Mouse (Mus musculus) stomach, embryonic 14.5 days (tissue): Measurements from ENCODE around the gene Pde7b. TPM values are rescaled to one million over a fixed set of nuclear protein-coding genes. Genes with fewer than 3 reads are reported as not detected.

Experiments
- polyA plus RNA-seq: library from polyadenylated mRNA; unstranded; fragments of >200 nt; fragmentation: Nextera tagmentation; extraction: Ambion mirVana; gene quantifications from 2 replicates; pipeline ENCODE4 v1.2.1, GENCODE M21; 2014

Pde7b gene
- polyA plus RNA-seq, 1 experiment from 2014 or later = 6.5 TPM

Other genes with a start within 250 kb of the Pde7b start
- gene Ahi1, start 227.5 kb upstream of the Pde7b start, polyA plus RNA-seq = 12.9 and 13.3 TPM in 2 replicates